Mouse (Mus musculus) lung, postnatal 0 days (tissue): ENCODE data around the gene Prrt4. TPM values are rescaled to one million over a fixed set of nuclear protein-coding genes. Genes with fewer than 3 reads are reported as not detected.

ENCODE experiments used
- ATAC-seq: fragments of 200-750 bp; cut with Nextera tagmentation; 2 replicates; pipeline ENCODE4 v1.8.0; 2017; ENCODE audit warnings: moderate library complexity
- DNase-seq: peaks from one replicate; pipeline ENCODE4 v3.0.0-alpha.2; 2016; ENCODE audit warnings: low spot score
- H3K27ac ChIP-seq: fragments of 300-500 bp; sonication (generic); 2 replicates; pipeline ENCODE4 v1.5.1; 2014; ENCODE audit warnings: antibody characterized with exemption, mild to moderate bottlenecking, low read length, mixed read lengths
- H3K27me3 ChIP-seq: fragments of 300-500 bp; sonication (generic); replicated peaks from 2 replicates; pipeline ENCODE4 v1.6.1; 2014; ENCODE audit warnings: low read length, mixed read lengths; ENCODE audit not compliant: insufficient read depth
- H3K36me3 ChIP-seq: fragments of 300-500 bp; sonication (generic); 2 replicates; pipeline ENCODE4 v1.6.1; 2014; ENCODE audit warnings: low read length, mixed read lengths; ENCODE audit not compliant: insufficient read depth
- H3K4me1 ChIP-seq: fragments of 300-500 bp; sonication (generic); 2 replicates; pipeline ENCODE4 v1.6.1; 2014; ENCODE audit warnings: antibody characterized with exemption, low read depth, low read length, mixed read lengths; ENCODE audit not compliant: insufficient read depth
- H3K4me2 ChIP-seq: fragments of 300-500 bp; sonication (generic); replicated peaks from 2 replicates; pipeline ENCODE4 v1.6.1; 2014; ENCODE audit warnings: low read depth, mild to moderate bottlenecking, low read length, moderate library complexity, mixed read lengths
- H3K4me3 ChIP-seq: fragments of 300-500 bp; sonication (generic); 2 replicates; pipeline ENCODE4 v1.5.1; 2014; ENCODE audit warnings: low read depth, low read length
- H3K9ac ChIP-seq: fragments of 300-500 bp; sonication (generic); replicated peaks from 2 replicates; pipeline ENCODE4 v1.6.1; 2014; ENCODE audit warnings: low read depth, mild to moderate bottlenecking
- H3K9me3 ChIP-seq: fragments of 300-500 bp; sonication (generic); 2 replicates; pipeline ENCODE4 v1.6.1; 2016; ENCODE audit warnings: low read length, mixed read lengths
- CTCF ChIP-seq: IDR thresholded peaks from 2 replicates; pipeline ENCODE4 v1.5.1; 2016; ENCODE audit warnings: antibody characterized with exemption, mild to moderate bottlenecking
- EP300 ChIP-seq: IDR thresholded peaks from 2 replicates; pipeline ENCODE4 v1.6.1; 2016; ENCODE audit warnings: antibody characterized with exemption, mild to moderate bottlenecking, control low read depth
- WGBS: fragments of 180-500 bp; shearing (Covaris S2); extraction: QIAGEN DNeasy Blood & Tissue Kit; methylation state at CpG from one replicate; pipeline ENCODE4 v1.1.7; 2014; 5-methylcytosine and 5-hydroxymethylcytosine counted together
- polyA plus RNA-seq: library from polyadenylated mRNA; unstranded; fragments of >200 nt; fragmentation: Nextera tagmentation; extraction: Ambion mirVana; gene quantifications from 2 replicates; pipeline ENCODE4 v1.2.1, GENCODE M21; 2015

Gene Prrt4
- polyA plus RNA-seq, 1 experiment from 2014 or later = 2.5 TPM

- peak overlapping the region; percentile 39 for H3K4me3 ChIP-seq
- no peak overlapping the region; the same call in 1 of the 2 replicates for H3K9ac ChIP-seq
- peak; percentile 81 for DNase-seq
- peaks cover 38% of the 10 kb centered on the region for H3K27me3 ChIP-seq
- no peaks in the 10 kb centered on the region; the same call in 1 of the 2 replicates for H3K36me3 ChIP-seq
- no peak overlapping the region for H3K27ac ChIP-seq
- peak; percentile 87 for ATAC-seq
- peak overlapping the region; percentile 85 for H3K4me2 ChIP-seq
- peaks cover 10% of the 10 kb centered on the region for H3K4me1 ChIP-seq
- no peaks in the 10 kb centered on the region for H3K9me3 ChIP-seq
- under 1% methylated on average over 34 of the region's 40 CpGs for WGBS
- no peak for TF ChIP-seq EP300
- TF ChIP-seq CTCF = peak; percentile 94
Measured at GRCm38 (mm10) chr6:29170952-29171388, 8.4 kb downstream of the Prrt4 start.

GRCm38 (mm10) chr6:29170063-29170921, 9.1 kb downstream of the Prrt4 start:
- DNase-seq (peak; percentile 12), ATAC-seq (peak; percentile 14)
- TF ChIP-seq EP300 = no peak
- Histone ChIP-seq H3K36me3 (no peaks in the 10 kb centered on the region; the same call in 1 of the 2 replicates), H3K4me1 (peaks cover 10% of the 10 kb centered on the region), H3K4me3 (peak overlapping the region; percentile 39), H3K9ac (no peak overlapping the region), H3K9me3 (no peaks in the 10 kb centered on the region), H3K27ac (no peak overlapping the region), H3K27me3 (peaks cover 38% of the 10 kb centered on the region), H3K4me2 (peak overlapping the region; percentile 85)
- under 1% methylated on average over 56 of the region's 63 CpGs for WGBS

- Histone ChIP-seq H3K4me1 (peaks cover 10% of the 10 kb centered on the region), H3K9me3 (no peaks in the 10 kb centered on the region), H3K27me3 (peaks cover 38% of the 10 kb centered on the region), H3K27ac (no peak overlapping the region), H3K4me2 (peak overlapping the region; percentile 85; the same call in 1 of the 2 replicates), H3K9ac (no peak overlapping the region), H3K36me3 (no peaks in the 10 kb centered on the region; the same call in 1 of the 2 replicates), H3K4me3 (no peak overlapping the region)
- DNase-seq (no peak), ATAC-seq (no peak)
- WGBS = 12% methylated on average over 12 of the region's 12 CpGs
- TF ChIP-seq EP300 (no peak), CTCF (no peak)
Measured at GRCm38 (mm10) chr6:29169675-29170062, 9.7 kb downstream of the Prrt4 start.

- Histone ChIP-seq H3K27me3 (peaks cover 33% of the 10 kb centered on the region), H3K4me1 (peaks cover 10% of the 10 kb centered on the region), H3K36me3 (no peaks in the 10 kb centered on the region; the same call in 1 of the 2 replicates), H3K4me3 (no peak overlapping the region), H3K9ac (no peak overlapping the region), H3K27ac (no peak overlapping the region), H3K9me3 (no peaks in the 10 kb centered on the region), H3K4me2 (no peak overlapping the region)
- ATAC-seq (no peak), DNase-seq (no peak)
- TF ChIP-seq EP300 (no peak), CTCF (no peak)
- WGBS = 48% methylated on average over 2 of the region's 2 CpGs
Measured at GRCm38 (mm10) chr6:29168871-29169270, 10.5 kb downstream of the Prrt4 start.

- H3K36me3 ChIP-seq = no peaks in the 10 kb centered on the region; the same call in 1 of the 2 replicates
- H3K9ac ChIP-seq = no peak overlapping the region
- TF ChIP-seq EP300 (no peak), CTCF (peak; percentile 85)
- DNase-seq = peak; percentile 78
- no peak overlapping the region for H3K27ac ChIP-seq
- H3K27me3 ChIP-seq = peaks cover 23% of the 10 kb centered on the region
- ATAC-seq = 0 out of 2 replicates have a peak, but pooled peaks have one; percentile 21
- H3K4me2 ChIP-seq = no peak overlapping the region
- 0% methylated on average over 1 of the region's 1 CpGs for WGBS
- H3K9me3 ChIP-seq = no peaks in the 10 kb centered on the region
- peaks cover 8% of the 10 kb centered on the region for H3K4me1 ChIP-seq
- H3K4me3 ChIP-seq = no peak overlapping the region
Measured at GRCm38 (mm10) chr6:29166196-29166595, 13.2 kb downstream of the Prrt4 start.
